Mouse (Mus musculus): ENCODE results near the gene Mecom. TPM values are rescaled to one million over a fixed set of nuclear protein-coding genes. Genes with fewer than 3 reads are reported as not detected.

The Mecom gene
- total RNA-seq, 2 experiments from 2014 or later: 4.9 to 7.0 TPM

- intact Hi-C loops (cut with DNase I): no loop called here
- DNase-seq: no peak
These were observed 538.2 kb downstream of the Mecom start for GRCm38 (mm10) chr3:30009596-30009995.

- no peak for DNase-seq
- intact Hi-C loops (cut with DNase I): no loop called here
These were observed 542.9 kb downstream of the Mecom start for GRCm38 (mm10) chr3:30004888-30005405.

GRCm38 (mm10) chr3:30000260-30000659, 547.5 kb downstream of the Mecom start:
- intact Hi-C loops (cut with DNase I): no loop called here

GRCm38 (mm10) chr3:29999035-29999434, 548.8 kb downstream of the Mecom start:
- intact Hi-C loops (cut with DNase I): loop anchor here (5.0 kb wide), 1 partner anchor 523 kb away; no protein-coding TSS in a partner anchor
- no peak for DNase-seq

More at GRCm38 (mm10) chr3:30000260-30000659, 547.5 kb downstream of the Mecom start:
- DNase-seq: no peak

GRCm38 (mm10) chr3:29997068-29997467, 550.7 kb downstream of the Mecom start:
- DNase-seq: no peak
- intact Hi-C loops (cut with DNase I): loop anchor here (5.0 kb wide), 1 partner anchor 525 kb away; no protein-coding TSS in a partner anchor

GRCm38 (mm10) chr3:29993346-29993745, 554.5 kb downstream of the Mecom start:
- intact Hi-C loops (cut with DNase I): no loop called here
- no peak for DNase-seq

- no peak for DNase-seq
These were observed 556.3 kb downstream of the Mecom start for GRCm38 (mm10) chr3:29991523-29991922.

GRCm38 (mm10) chr3:29984431-29984830, 563.4 kb downstream of the Mecom start:
- intact Hi-C loops (cut with DNase I): no loop called here
- no peak for DNase-seq

More at GRCm38 (mm10) chr3:29991523-29991922, 556.3 kb downstream of the Mecom start:
- intact Hi-C loops (cut with DNase I): no loop called here

- DNase-seq: no peak
- intact Hi-C loops (cut with DNase I): no loop called here
These were observed 566.4 kb downstream of the Mecom start for GRCm38 (mm10) chr3:29981259-29981910.

- intact Hi-C loops (cut with DNase I): no loop called here
- DNase-seq: no peak
These were observed 567.3 kb downstream of the Mecom start for GRCm38 (mm10) chr3:29980531-29980930.

- intact Hi-C loops (cut with DNase I): no loop called here
- no peak for DNase-seq
These were observed 571.2 kb downstream of the Mecom start for GRCm38 (mm10) chr3:29976580-29976979.

GRCm38 (mm10) chr3:29968433-29968949, 579.3 kb downstream of the Mecom start:
- intact Hi-C loops (cut with DNase I): no loop called here

GRCm38 (mm10) chr3:29963953-29964352, 583.9 kb downstream of the Mecom start:
- intact Hi-C loops (cut with DNase I): no loop called here
- no peak for DNase-seq

More at GRCm38 (mm10) chr3:29968433-29968949, 579.3 kb downstream of the Mecom start:
- no peak for DNase-seq

- DNase-seq: no peak
- intact Hi-C loops (cut with DNase I): no loop called here
These were observed 584.4 kb downstream of the Mecom start for GRCm38 (mm10) chr3:29963447-29963846.

- no peak for DNase-seq
- intact Hi-C loops (cut with DNase I): no loop called here
These were observed 588.8 kb downstream of the Mecom start for GRCm38 (mm10) chr3:29959051-29959450.

GRCm38 (mm10) chr3:29957365-29958236, 590.2 kb downstream of the Mecom start:
- intact Hi-C loops (cut with DNase I): no loop called here
- no peak for DNase-seq

GRCm38 (mm10) chr3:29953269-29953668, 594.5 kb downstream of the Mecom start:
- no peak for DNase-seq
- intact Hi-C loops (cut with DNase I): no loop called here

- DNase-seq: peak in 1 of 2 experiments; percentile 21
- intact Hi-C loops (cut with DNase I): no loop called here
These were observed 597.0 kb downstream of the Mecom start for GRCm38 (mm10) chr3:29950853-29951252.

- no peak for DNase-seq
- intact Hi-C loops (cut with DNase I): no loop called here
These were observed 644.1 kb downstream of the Mecom start for GRCm38 (mm10) chr3:29903596-29904308.
